Mouse (Mus musculus) mammary gland, adult 2 months (tissue): ENCODE measurements around the gene Sh3gl2. TPM values are rescaled to one million over a fixed set of nuclear protein-coding genes. Genes with fewer than 3 reads are reported as not detected.

Experiments
- polyA plus RNA-seq: library from polyadenylated mRNA; depleted of rRNA; stranded (reverse); fragments of >200 nt; gene quantifications from 2 replicates; pipeline ENCODE4 v1.2.3, GENCODE M21; 2012; ENCODE audit warnings: low replicate concordance; rRNA removed

The Sh3gl2 gene
- 0.08 and 0.88 TPM in 2 replicates for polyA plus RNA-seq

GRCm38 (mm10) chr4:85205071-85205635 is at the start of gene Sh3gl2:
Gene Sh3gl2, plus strand, starts transcription at chr4:85205126.

GRCm38 (mm10) chr4:85513792-85514191 is 308.9 kb downstream of the Sh3gl2 start, which contains the start of gene Adamtsl1:
Gene Adamtsl1, plus strand, starts transcription at chr4:85514172.

